Mouse (Mus musculus) heart, postnatal 0 days (tissue): ENCODE measurements around the gene Efcab1. TPM values are rescaled to one million over a fixed set of nuclear protein-coding genes. Genes with fewer than 3 reads are reported as not detected.
"Not testable (repeated sequence)": the region's sequence is repeated elsewhere in the genome, so short reads cannot be mapped to it uniquely, and the experiment has no call there.

Experiments
- ATAC-seq: fragments of 200-750 bp; cut with Nextera tagmentation; 2 replicates; pipeline ENCODE4 v1.8.0; 2017; ENCODE audit warnings: low read depth, moderate number of reproducible peaks, moderate library complexity; ENCODE audit not compliant: insufficient read depth
- DNase-seq: peaks from one replicate; pipeline ENCODE4 v3.0.0-alpha.2; 2016; ENCODE audit warnings: low spot score
- H3K27ac ChIP-seq: fragments of 300-500 bp; sonication (generic); 2 replicates; pipeline ENCODE4 v1.5.1; 2014; ENCODE audit warnings: low read depth, mild to moderate bottlenecking
- H3K27me3 ChIP-seq: fragments of 300-500 bp; sonication (generic); 2 replicates; pipeline ENCODE4 v1.6.1; 2014; ENCODE audit warnings: low read length, mixed read lengths; ENCODE audit not compliant: control insufficient read depth, insufficient read depth
- H3K36me3 ChIP-seq: fragments of 300-500 bp; sonication (generic); replicated peaks from 2 replicates; pipeline ENCODE4 v1.6.1; 2014; ENCODE audit warnings: low read length, mixed read lengths; ENCODE audit not compliant: control insufficient read depth, insufficient read depth
- H3K4me1 ChIP-seq: fragments of 300-500 bp; sonication (generic); 2 replicates; pipeline ENCODE4 v1.6.1; 2014; ENCODE audit warnings: antibody characterized with exemption; ENCODE audit not compliant: control insufficient read depth, insufficient read depth
- H3K4me2 ChIP-seq: fragments of 300-500 bp; sonication (generic); 2 replicates; pipeline ENCODE4 v1.6.1; 2014; ENCODE audit warnings: low read depth, mild to moderate bottlenecking, low read length, moderate library complexity
- H3K4me3 ChIP-seq: fragments of 300-500 bp; sonication (generic); 2 replicates; pipeline ENCODE4 v1.5.1; 2014; ENCODE audit warnings: low read depth, low read length
- H3K9ac ChIP-seq: fragments of 300-500 bp; sonication (generic); replicated peaks from 2 replicates; pipeline ENCODE4 v1.6.1; 2014; ENCODE audit warnings: low read depth, low read length, mixed read lengths
- H3K9me3 ChIP-seq: fragments of 300-500 bp; sonication (generic); replicated peaks from 2 replicates; pipeline ENCODE4 v1.6.1; 2016; ENCODE audit warnings: low read length; ENCODE audit not compliant: control insufficient read depth
- CTCF ChIP-seq: IDR thresholded peaks from 2 replicates; pipeline ENCODE4 v1.5.1; 2016; ENCODE audit warnings: antibody characterized with exemption, control low read depth, low read depth
- EP300 ChIP-seq: IDR thresholded peaks from 2 replicates; pipeline ENCODE4 v1.6.1; 2016; ENCODE audit warnings: antibody characterized with exemption, low read depth
- WGBS: fragments of 180-500 bp; shearing (Covaris S2); extraction: QIAGEN DNeasy Blood & Tissue Kit; methylation state at CpG from one replicate; pipeline ENCODE4 v1.1.7; 2014; 5-methylcytosine and 5-hydroxymethylcytosine counted together
- polyA plus RNA-seq: library from polyadenylated mRNA; unstranded; fragments of >200 nt; fragmentation: Nextera tagmentation; extraction: Ambion mirVana; gene quantifications from 2 replicates; pipeline ENCODE4 v1.2.1, GENCODE M21; 2015
- total RNA-seq: library from RNA; depleted of rRNA; stranded (reverse); fragments of >200 nt; gene quantifications from 2 replicates; pipeline ENCODE4 v1.2.3, GENCODE M21; 2014; ENCODE audit warnings: low replicate concordance

Efcab1 gene
- total and polyA plus RNA-seq, 2 experiments from 2014 or later = 0.25 TPM; not detected in 1

- DNase-seq (no peak), ATAC-seq (no peak)
- Histone ChIP-seq H3K36me3 (no peaks in the 10 kb centered on the region), H3K4me2 (no peak overlapping the region), H3K4me1 (no peaks in the 10 kb centered on the region), H3K27me3 (no peaks in the 10 kb centered on the region), H3K9me3 (no peaks in the 10 kb centered on the region), H3K9ac (no peak overlapping the region), H3K4me3 (no peak overlapping the region), H3K27ac (no peak overlapping the region)
- no peak for TF ChIP-seq EP300
- TF ChIP-seq CTCF = no peak
- WGBS = 79% methylated on average over 1 of the region's 1 CpGs
These were observed 11.7 kb upstream of the Efcab1 start for GRCm38 (mm10) chr16:14894713-14895112.

DNA sequence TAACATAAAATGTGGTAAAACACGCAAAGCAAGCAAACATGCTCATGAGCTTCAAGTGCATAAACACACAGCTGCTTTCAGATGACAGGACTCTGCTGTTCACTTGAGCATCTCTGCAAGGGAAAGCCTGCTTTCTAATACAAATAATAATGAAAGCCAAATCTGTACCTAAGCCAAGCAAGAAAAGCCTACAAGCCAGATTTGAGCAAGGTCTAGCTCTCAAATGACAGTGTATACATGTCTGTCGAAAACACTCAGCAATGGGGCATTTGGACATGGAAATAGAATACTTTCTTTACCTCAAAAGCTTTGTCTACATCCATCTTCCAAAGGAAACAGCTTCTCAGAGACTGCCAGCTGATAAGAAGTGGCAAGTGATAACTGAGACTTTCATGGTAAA lies 10.9 kb upstream of the Efcab1 start:
- no peaks in the 10 kb centered on the region for H3K9me3 ChIP-seq
- WGBS = 52% methylated on average over 2 of the region's 2 CpGs
- H3K36me3 ChIP-seq = no peaks in the 10 kb centered on the region
- no peak overlapping the region for H3K9ac ChIP-seq
- no peak overlapping the region for H3K4me2 ChIP-seq
- no peak for ATAC-seq
- DNase-seq = no peak
- no peak overlapping the region for H3K27ac ChIP-seq
- H3K4me1 ChIP-seq = no peaks in the 10 kb centered on the region
- no peaks in the 10 kb centered on the region for H3K27me3 ChIP-seq
- H3K4me3 ChIP-seq = no peak overlapping the region
- TF ChIP-seq EP300 (no peak), CTCF (no peak)

GRCm38 (mm10) chr16:14930711-14931110 lies 24.3 kb downstream of the Efcab1 start:
- WGBS = 40% methylated on average over 2 of the region's 3 CpGs
- H3K4me2 ChIP-seq, H3K27me3 ChIP-seq, H3K27ac ChIP-seq, DNase-seq, ATAC-seq, H3K36me3 ChIP-seq, H3K9me3 ChIP-seq, H3K9ac ChIP-seq, H3K4me3 ChIP-seq, H3K4me1 ChIP-seq: not testable (repeated sequence)

- H3K9ac ChIP-seq = not testable (repeated sequence)
These were observed 30.2 kb downstream of the Efcab1 start for GRCm38 (mm10) chr16:14936478-14937166.

DNA sequence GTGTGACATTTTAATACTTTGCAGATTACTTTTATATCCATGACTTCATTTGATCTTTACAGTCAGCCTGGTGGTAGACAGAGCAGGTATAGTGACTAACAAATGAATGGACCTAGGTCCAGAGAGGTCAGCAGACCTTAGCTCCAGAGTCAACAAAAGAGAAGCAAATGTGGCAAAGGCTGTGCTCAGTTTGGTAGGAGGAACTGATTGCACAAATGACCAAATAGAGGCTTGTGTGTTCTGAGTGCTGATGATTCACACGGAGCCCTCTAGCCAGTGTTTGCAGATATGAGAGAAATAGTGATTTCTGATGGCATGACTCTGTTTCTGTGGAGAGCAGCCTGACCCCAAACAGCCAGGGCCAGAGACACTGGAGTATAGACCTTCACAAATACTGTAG lies 33.1 kb downstream of the Efcab1 start:
- no peaks in the 10 kb centered on the region for H3K36me3 ChIP-seq
- H3K4me3 ChIP-seq = no peak overlapping the region
- no peak overlapping the region for H3K27ac ChIP-seq
- H3K4me1 ChIP-seq = no peaks in the 10 kb centered on the region
- DNase-seq = no peak
- H3K27me3 ChIP-seq = 0 out of 2 replicates have a peak, but pooled peaks cover 7% of the 10 kb centered on the region
- H3K4me2 ChIP-seq = no peak overlapping the region
- no peaks in the 10 kb centered on the region for H3K9me3 ChIP-seq
- ATAC-seq = no peak
- no peak overlapping the region for H3K9ac ChIP-seq
- TF ChIP-seq EP300 = no peak
- no peak for TF ChIP-seq CTCF
- 63% methylated on average over 1 of the region's 1 CpGs for WGBS

More at GRCm38 (mm10) chr16:14936478-14937166, 30.2 kb downstream of the Efcab1 start:
- ATAC-seq, H3K27ac ChIP-seq, H3K27me3 ChIP-seq, H3K4me1 ChIP-seq, H3K4me2 ChIP-seq, DNase-seq, H3K36me3 ChIP-seq, H3K9me3 ChIP-seq, H3K4me3 ChIP-seq: not testable (repeated sequence)
- WGBS = 30% methylated on average over 7 of the region's 7 CpGs
